Mouse (Mus musculus): ENCODE measurements around the gene Pde4b. TPM values are rescaled to one million over a fixed set of nuclear protein-coding genes. Genes with fewer than 3 reads are reported as not detected.
A peak's percentile ranks its signal among the peaks of the same experiment; 100 is the strongest.

Pde4b gene
- polyA plus RNA-seq, 1 experiment from 2014 or later = 9.9 TPM

GRCm38 (mm10) chr4:102254466-102255294, 167.3 kb downstream of the Pde4b start:
- Histone ChIP-seq H3K36me3 (no peaks in the 10 kb centered on the region), H3K9ac (replicated peaks) (peak overlapping the region; percentile 39), H3K4me3 (peak overlapping the region; percentile 40), H3K4me2 (replicated peaks) (peak overlapping the region; percentile 64), H3K27me3 (no peaks in the 10 kb centered on the region), H3K4me1 (peaks cover 13% of the 10 kb centered on the region), H3K27ac (replicated peaks) (peak overlapping the region; percentile 70), H3K9me3 (no peaks in the 10 kb centered on the region)
- WGBS = 3% methylated on average over 15 of the region's 15 CpGs
- ATAC-seq (ENCODE audit: low FRiP score, low read depth) = peak; percentile 92

- ATAC-seq (ENCODE audit: low FRiP score, low read depth) = peak; percentile 34; the same call in 1 of the 2 replicates
- WGBS = 12% methylated on average over 9 of the region's 9 CpGs
- H3K4me2 ChIP-seq (replicated peaks) = peak overlapping the region; percentile 64
- peak overlapping the region; percentile 70 for H3K27ac ChIP-seq (replicated peaks)
- no peaks in the 10 kb centered on the region for H3K36me3 ChIP-seq
- H3K9me3 ChIP-seq = no peaks in the 10 kb centered on the region
- peaks cover 13% of the 10 kb centered on the region for H3K4me1 ChIP-seq
- no peaks in the 10 kb centered on the region for H3K27me3 ChIP-seq
- H3K9ac ChIP-seq (replicated peaks) = peak overlapping the region; percentile 39
- peak overlapping the region; percentile 40 for H3K4me3 ChIP-seq
Measured at GRCm38 (mm10) chr4:102255295-102255670, 167.9 kb downstream of the Pde4b start.

GRCm38 (mm10) chr4:102256170-102256960, 169.0 kb downstream of the Pde4b start:
- WGBS = 65% methylated on average over 6 of the region's 6 CpGs
- Histone ChIP-seq H3K9ac (replicated peaks) (0 out of 2 replicates have a peak overlapping the region, but pooled peaks have one; percentile 16), H3K9me3 (no peaks in the 10 kb centered on the region), H3K4me1 (peaks cover 13% of the 10 kb centered on the region), H3K4me3 (peak overlapping the region; percentile 6; the same call in 1 of the 2 replicates), H3K27me3 (no peaks in the 10 kb centered on the region), H3K36me3 (no peaks in the 10 kb centered on the region), H3K4me2 (replicated peaks) (peak overlapping the region; percentile 64), H3K27ac (replicated peaks) (no peak overlapping the region)
- no peak for ATAC-seq (ENCODE audit: low FRiP score, low read depth)

GRCm38 (mm10) chr4:102260216-102260615, 172.9 kb downstream of the Pde4b start:
- H3K36me3 ChIP-seq = no peaks in the 10 kb centered on the region
- no peaks in the 10 kb centered on the region for H3K9me3 ChIP-seq
- no peak overlapping the region for H3K4me3 ChIP-seq
- H3K9ac ChIP-seq (replicated peaks) = no peak overlapping the region
- H3K27ac ChIP-seq (replicated peaks) = no peak overlapping the region
- no peak overlapping the region for H3K4me2 ChIP-seq (replicated peaks)
- H3K27me3 ChIP-seq = no peaks in the 10 kb centered on the region
- ATAC-seq (ENCODE audit: low FRiP score, low read depth) = no peak
- peaks cover 7% of the 10 kb centered on the region; the same call in 1 of the 2 replicates for H3K4me1 ChIP-seq

- 89% methylated on average over 3 of the region's 3 CpGs for WGBS
- no peak overlapping the region for H3K4me2 ChIP-seq (replicated peaks)
- H3K4me1 ChIP-seq = no peaks in the 10 kb centered on the region
- no peaks in the 10 kb centered on the region for H3K9me3 ChIP-seq
- H3K9ac ChIP-seq (replicated peaks) = no peak overlapping the region
- no peaks in the 10 kb centered on the region for H3K27me3 ChIP-seq
- no peak overlapping the region for H3K4me3 ChIP-seq
- no peaks in the 10 kb centered on the region for H3K36me3 ChIP-seq
- no peak for ATAC-seq (ENCODE audit: low FRiP score, low read depth)
- H3K27ac ChIP-seq (replicated peaks) = no peak overlapping the region
Measured at GRCm38 (mm10) chr4:102272313-102272712, 185.0 kb downstream of the Pde4b start.

- no peak for ATAC-seq (ENCODE audit: low FRiP score, low read depth)
- WGBS = 90% methylated on average over 4 of the region's 4 CpGs
- no peak overlapping the region for H3K4me3 ChIP-seq
- H3K4me1 ChIP-seq = no peaks in the 10 kb centered on the region
- H3K36me3 ChIP-seq = no peaks in the 10 kb centered on the region
- no peak overlapping the region for H3K9ac ChIP-seq (replicated peaks)
- no peaks in the 10 kb centered on the region for H3K9me3 ChIP-seq
- H3K4me2 ChIP-seq (replicated peaks) = no peak overlapping the region
- H3K27me3 ChIP-seq = no peaks in the 10 kb centered on the region
- H3K27ac ChIP-seq (replicated peaks) = no peak overlapping the region
Measured at GRCm38 (mm10) chr4:102272749-102273148, 185.4 kb downstream of the Pde4b start.

- no peak overlapping the region for H3K4me2 ChIP-seq (replicated peaks)
- H3K9ac ChIP-seq (replicated peaks) = no peak overlapping the region
- no peaks in the 10 kb centered on the region for H3K36me3 ChIP-seq
- no peaks in the 10 kb centered on the region for H3K4me1 ChIP-seq
- 83% methylated on average over 4 of the region's 4 CpGs for WGBS
- no peak overlapping the region for H3K27ac ChIP-seq (replicated peaks)
- ATAC-seq (ENCODE audit: low FRiP score, low read depth) = no peak
- no peaks in the 10 kb centered on the region for H3K9me3 ChIP-seq
- H3K27me3 ChIP-seq = no peaks in the 10 kb centered on the region
- no peak overlapping the region for H3K4me3 ChIP-seq
Measured at GRCm38 (mm10) chr4:102275716-102276115, 188.4 kb downstream of the Pde4b start.

- ATAC-seq (ENCODE audit: low FRiP score, low read depth) = no peak
- no peak overlapping the region for H3K4me3 ChIP-seq
- H3K27ac ChIP-seq (replicated peaks) = no peak overlapping the region
- no peak overlapping the region for H3K9ac ChIP-seq (replicated peaks)
- H3K36me3 ChIP-seq = no peaks in the 10 kb centered on the region
- 85% methylated on average over 2 of the region's 2 CpGs for WGBS
- no peak overlapping the region for H3K4me2 ChIP-seq (replicated peaks)
- no peaks in the 10 kb centered on the region for H3K4me1 ChIP-seq
- H3K27me3 ChIP-seq = no peaks in the 10 kb centered on the region
- no peaks in the 10 kb centered on the region for H3K9me3 ChIP-seq
Measured at GRCm38 (mm10) chr4:102278958-102279357, 191.6 kb downstream of the Pde4b start.

- Histone ChIP-seq H3K36me3 (no peaks in the 10 kb centered on the region), H3K4me1 (peaks cover 5% of the 10 kb centered on the region; the same call in 1 of the 2 replicates), H3K9ac (replicated peaks) (no peak overlapping the region), H3K27ac (replicated peaks) (no peak overlapping the region), H3K27me3 (no peaks in the 10 kb centered on the region), H3K9me3 (no peaks in the 10 kb centered on the region), H3K4me2 (replicated peaks) (no peak overlapping the region), H3K4me3 (no peak overlapping the region)
- WGBS = 81% methylated on average over 6 of the region's 6 CpGs
- no peak for ATAC-seq (ENCODE audit: low FRiP score, low read depth)
Measured at GRCm38 (mm10) chr4:102287172-102287571, 199.8 kb downstream of the Pde4b start.

GRCm38 (mm10) chr4:102290052-102290734, 202.8 kb downstream of the Pde4b start:
- H3K4me3 ChIP-seq = no peak overlapping the region
- no peak overlapping the region for H3K9ac ChIP-seq (replicated peaks)
- no peak overlapping the region for H3K4me2 ChIP-seq (replicated peaks)
- no peak overlapping the region for H3K27ac ChIP-seq (replicated peaks)
- no peaks in the 10 kb centered on the region for H3K27me3 ChIP-seq
- H3K36me3 ChIP-seq = no peaks in the 10 kb centered on the region
- WGBS = 63% methylated on average over 6 of the region's 6 CpGs
- no peak for ATAC-seq (ENCODE audit: low FRiP score, low read depth)
- H3K4me1 ChIP-seq = peaks cover 5% of the 10 kb centered on the region; the same call in 1 of the 2 replicates
- H3K9me3 ChIP-seq = no peaks in the 10 kb centered on the region

- Histone ChIP-seq H3K4me2 (replicated peaks) (no peak overlapping the region), H3K4me3 (no peak overlapping the region), H3K27ac (replicated peaks) (no peak overlapping the region), H3K9ac (replicated peaks) (no peak overlapping the region), H3K4me1 (no peaks in the 10 kb centered on the region), H3K27me3 (no peaks in the 10 kb centered on the region), H3K36me3 (no peaks in the 10 kb centered on the region), H3K9me3 (no peaks in the 10 kb centered on the region)
- no peak for ATAC-seq (ENCODE audit: low FRiP score, low read depth)
Measured at GRCm38 (mm10) chr4:102297558-102297957, 210.2 kb downstream of the Pde4b start.

GRCm38 (mm10) chr4:102302568-102302967, 215.2 kb downstream of the Pde4b start:
- H3K4me2 ChIP-seq (replicated peaks) = no peak overlapping the region
- no peak for ATAC-seq (ENCODE audit: low FRiP score, low read depth)
- H3K36me3 ChIP-seq = no peaks in the 10 kb centered on the region
- no peak overlapping the region for H3K9ac ChIP-seq (replicated peaks)
- WGBS = 83% methylated on average over 4 of the region's 4 CpGs
- no peaks in the 10 kb centered on the region for H3K27me3 ChIP-seq
- H3K4me3 ChIP-seq = no peak overlapping the region
- H3K4me1 ChIP-seq = no peaks in the 10 kb centered on the region
- no peaks in the 10 kb centered on the region for H3K9me3 ChIP-seq
- no peak overlapping the region for H3K27ac ChIP-seq (replicated peaks)
